Mouse (Mus musculus): ENCODE results near the gene Usp19. TPM values are rescaled to one million over a fixed set of nuclear protein-coding genes. Genes with fewer than 3 reads are reported as not detected.

The Usp19 gene
- total RNA-seq, 1 experiment from 2014 or later: 50.5 TPM

DNA sequence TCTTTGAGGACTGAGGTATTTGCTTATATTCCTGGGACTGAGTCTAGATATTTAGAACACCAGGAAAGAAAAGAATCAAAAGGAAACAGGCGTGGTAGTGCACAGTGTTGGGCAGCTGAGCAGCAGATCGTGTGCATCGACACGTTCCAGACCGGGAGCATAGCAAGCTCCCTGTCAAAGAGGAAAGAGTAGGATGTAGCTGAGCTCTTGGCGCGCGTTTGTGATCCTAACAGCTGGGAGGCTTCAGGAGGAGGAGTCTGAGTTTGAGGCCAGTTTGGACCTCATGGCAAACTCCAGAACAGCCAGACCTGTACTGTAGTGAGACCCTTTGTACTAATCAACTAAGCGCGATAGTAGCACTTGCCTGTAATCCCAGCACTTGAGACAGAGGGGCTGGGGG lies 28.2 kb upstream of the Usp19 start:
- no peak for ATAC-seq (replicated peaks; ENCODE audit: insufficient number of reproducible peaks, low FRiP score, low TSS enrichment, poor library complexity, severe bottlenecking)

DNA sequence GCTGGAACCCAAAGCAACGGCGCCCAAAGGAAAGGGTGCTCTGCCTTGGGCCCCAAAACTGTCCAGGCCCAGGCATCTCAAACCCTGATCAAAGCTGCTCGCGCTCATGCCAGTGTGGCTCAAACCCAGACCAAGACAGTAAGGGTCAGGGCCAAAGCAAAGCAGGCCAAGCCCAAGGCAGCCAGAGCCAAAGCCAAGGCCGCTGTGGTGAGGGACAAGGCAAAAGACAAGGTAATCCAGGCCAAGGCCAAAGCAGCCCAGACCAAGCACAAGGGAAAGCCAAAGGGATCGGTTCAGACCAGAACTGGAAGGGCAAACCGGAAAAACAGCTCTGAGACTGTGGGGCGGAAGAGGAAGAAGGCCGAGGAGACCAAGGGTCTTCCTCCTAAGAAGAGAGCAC lies 26.7 kb upstream of the Usp19 start:
- ATAC-seq (replicated peaks; ENCODE audit: insufficient number of reproducible peaks, low FRiP score, low TSS enrichment, poor library complexity, severe bottlenecking): no peak

DNA sequence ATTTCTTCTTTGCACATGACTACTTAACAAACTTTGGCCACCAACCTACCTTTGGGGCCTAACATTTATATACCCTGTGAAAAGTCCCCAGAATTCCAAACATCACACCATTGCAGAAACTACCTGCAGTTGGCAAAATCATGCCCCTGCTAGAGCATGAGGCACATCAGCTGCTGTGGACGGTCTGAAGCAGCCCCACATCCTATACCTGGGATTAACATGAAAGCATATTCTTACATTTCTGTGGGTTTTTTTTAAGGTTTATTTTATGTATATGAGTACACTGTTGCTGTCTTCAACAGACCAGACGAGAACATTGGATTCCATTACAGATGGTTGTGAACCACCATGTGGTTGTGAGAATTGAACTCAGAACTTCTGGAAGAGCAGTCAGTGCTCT lies 24.2 kb upstream of the Usp19 start:
- ATAC-seq (replicated peaks; ENCODE audit: insufficient number of reproducible peaks, low FRiP score, low TSS enrichment, poor library complexity, severe bottlenecking): no peak

DNA sequence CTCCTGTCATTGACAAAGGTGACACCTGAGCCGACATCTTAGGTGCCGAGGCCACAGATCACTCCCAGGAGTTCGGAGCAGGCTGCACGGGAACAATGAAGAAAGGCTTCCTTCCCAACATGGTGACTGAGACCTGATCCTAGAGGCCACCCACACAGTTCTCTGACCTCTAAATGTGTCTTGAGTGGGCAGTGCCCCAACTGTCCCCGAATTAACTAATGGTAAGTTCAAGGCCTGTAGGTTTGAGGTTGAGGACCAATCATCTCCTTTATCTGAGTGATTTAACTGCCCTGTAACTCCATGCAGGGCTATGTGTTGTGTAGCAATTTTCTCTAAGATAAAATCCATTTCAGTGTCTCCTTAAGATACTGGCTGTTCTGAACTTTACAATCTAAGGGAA lies 21.0 kb upstream of the Usp19 start:
- ATAC-seq (replicated peaks; ENCODE audit: insufficient number of reproducible peaks, low FRiP score, low TSS enrichment, poor library complexity, severe bottlenecking): no peak

DNA sequence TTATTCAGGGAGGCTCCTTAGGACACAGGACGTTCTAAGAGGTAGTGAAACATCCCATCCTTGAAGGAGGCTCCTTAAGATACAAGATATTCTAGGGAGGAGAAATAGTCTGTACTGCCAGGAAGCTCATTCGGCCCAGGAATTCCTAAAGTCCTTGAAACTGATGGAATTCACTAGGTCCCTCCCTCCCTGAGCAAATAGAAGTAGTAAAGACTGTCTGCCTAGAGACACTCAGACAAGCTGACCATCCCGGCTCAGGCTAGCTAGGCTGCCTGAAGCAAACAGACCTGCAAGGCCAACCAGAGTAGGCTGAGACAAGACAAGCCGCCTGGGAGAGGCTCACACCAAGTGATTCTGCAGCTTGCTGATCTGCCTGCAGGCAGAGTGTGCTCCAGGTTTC lies 20.6 kb upstream of the Usp19 start:
- ATAC-seq (replicated peaks; ENCODE audit: insufficient number of reproducible peaks, low FRiP score, low TSS enrichment, poor library complexity, severe bottlenecking): no peak

- no peak for ATAC-seq (replicated peaks; ENCODE audit: insufficient number of reproducible peaks, low FRiP score, low TSS enrichment, poor library complexity, severe bottlenecking)
These were observed 15.9 kb upstream of the Usp19 start for GRCm38 (mm10) chr9:108474528-108474927.

- no peak for ATAC-seq (replicated peaks; ENCODE audit: insufficient number of reproducible peaks, low FRiP score, low TSS enrichment, poor library complexity, severe bottlenecking)
These were observed 11.7 kb upstream of the Usp19 start for GRCm38 (mm10) chr9:108478638-108479156.

DNA sequence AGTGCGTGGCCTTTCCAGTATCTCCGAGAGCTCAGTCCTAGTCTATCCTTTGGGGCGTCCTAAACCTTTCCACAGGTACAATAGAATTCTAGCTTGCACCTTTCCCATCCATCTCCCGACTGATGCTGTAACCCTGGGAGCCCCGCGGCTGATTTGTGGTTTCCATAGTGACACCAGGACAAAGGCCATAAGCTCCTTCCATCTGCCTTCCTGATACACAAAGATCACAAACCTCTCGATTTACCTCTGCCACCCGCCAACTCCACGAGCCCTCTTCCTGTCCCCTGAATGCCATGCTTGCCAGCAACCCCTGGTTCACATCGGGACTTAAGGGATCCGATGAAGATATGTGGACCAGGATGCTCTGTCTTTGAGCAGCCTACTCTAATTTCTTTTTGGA lies 11.2 kb upstream of the Usp19 start:
- ATAC-seq (replicated peaks; ENCODE audit: insufficient number of reproducible peaks, low FRiP score, low TSS enrichment, poor library complexity, severe bottlenecking): no peak

GRCm38 (mm10) chr9:108479721-108480351 lies 10.6 kb upstream of the Usp19 start, which contains the start of gene Lamb2:
Gene Lamb2, plus strand, starts transcription at chr9:108479736.
- no peak for ATAC-seq (replicated peaks; ENCODE audit: insufficient number of reproducible peaks, low FRiP score, low TSS enrichment, poor library complexity, severe bottlenecking)

GRCm38 (mm10) chr9:108480813-108481519 lies 9.4 kb upstream of the Usp19 start:
- no peak for ATAC-seq (replicated peaks; ENCODE audit: insufficient number of reproducible peaks, low FRiP score, low TSS enrichment, poor library complexity, severe bottlenecking)

GRCm38 (mm10) chr9:108481520-108482210 lies 8.7 kb upstream of the Usp19 start:
- ATAC-seq (replicated peaks; ENCODE audit: insufficient number of reproducible peaks, low FRiP score, low TSS enrichment, poor library complexity, severe bottlenecking): no peak

DNA sequence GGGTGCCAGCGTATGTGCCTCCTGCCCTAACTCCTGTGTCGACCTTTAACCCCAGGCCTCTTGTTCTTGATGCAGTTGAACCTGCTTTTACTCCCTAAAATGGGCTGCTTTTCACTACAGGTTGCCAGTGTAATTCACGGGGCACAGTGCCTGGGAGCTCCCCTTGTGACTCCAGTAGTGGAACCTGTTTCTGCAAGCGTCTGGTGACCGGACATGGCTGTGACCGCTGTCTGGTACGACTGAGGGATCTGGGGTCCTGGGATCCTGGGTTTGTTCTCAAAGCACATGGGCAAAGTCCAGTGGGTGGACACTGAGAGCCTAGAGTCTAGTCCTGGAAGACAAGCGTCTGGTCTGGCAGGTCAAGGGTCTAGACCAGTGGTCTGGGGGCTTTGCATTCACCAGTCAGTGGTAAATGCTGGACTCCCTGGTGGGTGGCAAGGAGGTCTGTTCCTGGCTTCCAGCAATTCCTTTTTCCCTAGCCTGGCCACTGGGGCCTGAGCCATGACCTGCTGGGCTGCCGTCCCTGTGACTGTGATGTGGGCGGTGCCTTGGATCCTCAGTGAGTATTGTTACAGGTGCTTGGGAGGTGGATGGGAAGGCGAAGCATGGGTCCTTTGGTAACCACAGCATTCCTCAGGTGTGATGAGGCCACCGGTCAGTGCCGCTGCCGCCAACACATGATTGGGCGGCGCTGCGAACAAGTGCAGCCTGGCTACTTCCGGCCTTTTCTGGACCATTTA lies 7.2 kb upstream of the Usp19 start:
- ATAC-seq (replicated peaks; ENCODE audit: insufficient number of reproducible peaks, low FRiP score, low TSS enrichment, poor library complexity, severe bottlenecking): no peak

DNA sequence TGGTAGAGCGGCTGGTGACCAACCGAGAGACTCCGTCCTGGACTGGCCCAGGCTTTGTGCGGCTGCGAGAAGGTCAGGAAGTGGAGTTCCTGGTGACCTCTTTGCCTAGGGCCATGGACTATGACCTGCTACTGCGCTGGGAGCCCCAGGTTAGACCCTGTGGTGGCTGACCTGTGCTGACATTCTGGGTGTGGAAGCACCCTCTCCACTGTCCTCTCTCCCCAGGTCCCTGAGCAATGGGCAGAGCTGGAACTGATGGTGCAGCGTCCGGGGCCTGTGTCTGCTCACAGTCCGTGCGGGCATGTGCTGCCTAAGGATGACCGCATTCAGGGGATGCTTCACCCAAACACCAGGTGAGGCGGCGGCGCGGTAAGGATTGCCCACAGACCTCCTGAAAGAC lies 6.4 kb upstream of the Usp19 start:
- no peak for ATAC-seq (replicated peaks; ENCODE audit: insufficient number of reproducible peaks, low FRiP score, low TSS enrichment, poor library complexity, severe bottlenecking)

DNA sequence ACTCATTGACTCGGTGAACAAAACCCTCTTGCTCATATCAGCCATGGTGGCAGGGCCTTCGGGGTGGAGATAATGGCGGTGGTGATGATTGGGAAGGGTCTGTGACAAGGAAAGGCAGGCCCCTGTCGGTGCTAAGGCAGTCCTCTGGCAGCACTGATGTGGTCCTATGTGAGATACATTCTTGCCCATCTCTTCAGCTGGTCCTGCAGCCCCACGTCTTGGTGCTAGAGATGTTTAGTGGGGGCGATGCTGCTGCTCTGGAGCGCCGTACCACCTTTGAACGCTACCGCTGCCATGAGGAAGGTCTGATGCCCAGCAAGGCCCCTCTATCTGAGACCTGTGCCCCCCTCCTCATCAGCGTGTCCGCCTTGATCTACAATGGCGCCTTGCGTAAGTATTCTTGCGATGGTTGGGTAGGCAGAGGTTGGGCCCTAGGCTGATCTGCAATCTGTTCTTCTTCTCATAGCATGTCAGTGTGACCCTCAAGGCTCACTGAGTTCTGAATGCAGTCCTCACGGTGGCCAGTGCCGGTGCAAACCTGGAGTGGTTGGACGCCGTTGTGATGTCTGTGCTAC lies 5.0 kb upstream of the Usp19 start:
- no peak for ATAC-seq (replicated peaks; ENCODE audit: insufficient number of reproducible peaks, low FRiP score, low TSS enrichment, poor library complexity, severe bottlenecking)

GRCm38 (mm10) chr9:108486973-108487530 lies 3.4 kb upstream of the Usp19 start:
- no peak for ATAC-seq (replicated peaks; ENCODE audit: insufficient number of reproducible peaks, low FRiP score, low TSS enrichment, poor library complexity, severe bottlenecking)

GRCm38 (mm10) chr9:108488403-108488802 lies 2.0 kb upstream of the Usp19 start:
- ATAC-seq (replicated peaks; ENCODE audit: insufficient number of reproducible peaks, low FRiP score, low TSS enrichment, poor library complexity, severe bottlenecking): no peak

DNA sequence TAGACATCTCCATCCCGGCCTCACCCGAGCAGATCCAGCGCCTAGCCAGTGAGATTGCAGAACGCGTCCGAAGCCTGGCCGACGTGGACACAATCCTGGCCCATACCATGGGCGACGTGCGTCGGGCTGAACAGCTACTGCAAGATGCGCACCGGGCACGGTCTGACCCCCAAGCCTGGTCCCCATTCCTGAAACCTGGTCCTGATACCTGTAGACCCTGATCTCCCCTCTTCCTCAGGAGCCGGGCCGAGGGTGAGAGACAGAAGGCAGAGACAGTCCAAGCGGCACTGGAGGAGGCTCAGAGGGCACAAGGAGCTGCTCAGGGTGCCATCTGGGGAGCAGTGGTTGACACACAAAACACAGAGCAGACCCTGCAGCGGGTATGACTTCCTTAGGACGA lies 1.2 kb upstream of the Usp19 start:
- no peak for ATAC-seq (replicated peaks; ENCODE audit: insufficient number of reproducible peaks, low FRiP score, low TSS enrichment, poor library complexity, severe bottlenecking)

GRCm38 (mm10) chr9:108489702-108490558 lies 472 bp upstream of the Usp19 start:
- ATAC-seq (replicated peaks; ENCODE audit: insufficient number of reproducible peaks, low FRiP score, low TSS enrichment, poor library complexity, severe bottlenecking): no peak; the same call in 1 of the 2 replicates
